Mouse (Mus musculus): ENCODE data around the gene Nudc.

Gene Nudc

DNA sequence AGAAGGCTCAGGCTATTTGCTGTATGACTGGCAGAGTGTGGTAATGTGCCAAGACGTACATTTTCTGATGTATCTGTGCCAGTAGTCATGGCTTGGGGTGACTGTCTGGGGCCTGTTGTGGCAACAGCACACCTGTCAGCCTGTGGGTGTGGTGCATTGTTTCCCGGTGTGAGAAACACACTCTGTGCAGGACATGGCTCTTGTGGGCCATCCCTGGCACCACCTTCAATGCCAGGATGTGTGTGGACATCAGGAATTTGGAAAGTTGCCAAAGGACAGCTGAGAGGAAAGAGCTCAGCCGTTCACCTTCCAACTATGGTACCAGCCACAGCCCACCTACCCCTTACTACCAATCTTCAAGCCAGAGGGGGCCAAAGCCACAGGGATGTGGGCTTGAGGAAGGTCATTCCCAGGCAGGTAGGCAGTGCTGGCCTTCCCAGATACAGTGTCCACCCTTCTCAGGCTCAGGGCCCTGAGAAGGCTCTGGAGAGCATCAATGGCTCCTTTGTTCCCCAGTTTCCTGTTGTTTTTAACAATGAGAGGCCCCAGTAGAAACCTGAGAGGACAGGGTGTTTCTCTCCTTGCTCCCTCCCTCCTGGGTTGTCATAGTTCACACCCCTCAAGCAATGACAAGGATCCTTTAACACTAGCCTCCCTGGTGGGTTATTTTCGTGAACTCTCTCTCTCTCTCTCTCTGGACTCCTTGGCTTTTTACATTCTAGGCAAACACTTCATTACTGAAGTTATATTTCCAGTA is 56.1 kb downstream of the Nudc start:
- no peak for DNase-seq

DNA sequence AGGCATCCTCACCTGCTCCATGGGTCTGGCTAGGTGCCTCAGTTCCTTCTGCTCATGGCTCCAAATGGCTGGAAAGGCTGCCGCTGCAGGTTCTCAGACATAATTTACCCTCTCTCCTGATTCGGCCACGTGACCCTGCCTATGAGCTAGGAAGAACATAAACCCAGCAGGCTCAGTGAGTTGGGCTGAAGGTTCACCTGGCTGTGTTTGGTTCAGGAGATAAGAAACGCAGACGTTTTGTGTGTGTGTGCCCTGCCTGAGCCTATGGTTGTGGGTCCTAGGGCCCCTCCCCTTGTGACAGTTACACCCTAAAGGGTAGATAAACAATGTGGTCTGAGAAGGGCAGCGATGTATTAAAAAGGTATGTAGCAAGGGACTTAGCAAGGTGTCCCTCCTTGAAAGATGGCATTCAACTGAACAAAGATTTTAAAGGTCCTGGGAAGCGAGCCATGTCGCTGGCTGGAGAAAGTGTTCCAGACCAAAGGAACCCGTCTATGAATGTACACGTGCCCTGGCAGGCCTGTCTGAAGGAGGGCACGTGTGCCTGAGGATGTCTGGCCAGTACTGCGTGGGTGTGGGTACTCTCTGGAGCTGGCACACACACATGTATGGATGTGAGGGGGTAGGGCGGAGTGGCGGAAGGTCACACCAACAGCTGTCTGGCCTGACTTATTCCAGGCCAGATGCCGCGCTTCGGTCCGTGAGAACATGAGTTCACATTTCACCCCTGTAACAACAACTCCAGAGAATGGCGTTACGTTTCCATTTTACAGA is 57.0 kb downstream of the Nudc start:
- DNase-seq, result no peak

DNA sequence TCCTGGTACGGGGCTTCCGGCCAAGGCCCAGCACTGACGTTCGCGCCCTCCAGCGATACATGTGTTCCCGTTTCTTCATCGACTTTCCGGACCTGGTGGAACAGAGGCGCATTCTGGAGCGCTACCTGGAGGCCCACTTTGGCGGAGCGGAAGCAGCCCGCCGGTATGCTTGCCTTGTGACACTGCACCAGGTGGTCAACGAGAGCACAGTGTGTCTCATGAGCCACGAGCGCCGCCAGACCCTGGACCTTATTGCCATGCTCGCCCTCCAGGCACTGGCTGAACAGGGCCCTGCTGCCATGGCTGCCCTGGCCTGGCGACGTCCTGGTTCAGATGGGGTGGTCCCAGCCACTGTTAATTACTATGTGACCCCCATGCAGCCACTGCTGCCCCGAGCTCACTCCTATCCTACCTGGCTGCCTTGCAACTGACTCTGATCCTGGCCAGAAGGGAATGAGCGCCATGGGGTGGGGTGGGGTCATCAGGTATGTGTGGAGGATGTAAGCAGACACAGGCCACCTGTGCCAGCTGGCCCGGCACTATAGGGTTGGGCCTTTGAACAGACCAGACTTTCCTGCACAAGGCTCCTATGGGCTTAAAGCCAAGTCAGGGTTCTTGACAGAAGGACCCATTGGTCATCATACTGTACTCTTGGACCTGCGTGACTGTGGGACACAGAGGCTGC is 59.0 kb downstream of the Nudc start:
- no peak for DNase-seq

DNA sequence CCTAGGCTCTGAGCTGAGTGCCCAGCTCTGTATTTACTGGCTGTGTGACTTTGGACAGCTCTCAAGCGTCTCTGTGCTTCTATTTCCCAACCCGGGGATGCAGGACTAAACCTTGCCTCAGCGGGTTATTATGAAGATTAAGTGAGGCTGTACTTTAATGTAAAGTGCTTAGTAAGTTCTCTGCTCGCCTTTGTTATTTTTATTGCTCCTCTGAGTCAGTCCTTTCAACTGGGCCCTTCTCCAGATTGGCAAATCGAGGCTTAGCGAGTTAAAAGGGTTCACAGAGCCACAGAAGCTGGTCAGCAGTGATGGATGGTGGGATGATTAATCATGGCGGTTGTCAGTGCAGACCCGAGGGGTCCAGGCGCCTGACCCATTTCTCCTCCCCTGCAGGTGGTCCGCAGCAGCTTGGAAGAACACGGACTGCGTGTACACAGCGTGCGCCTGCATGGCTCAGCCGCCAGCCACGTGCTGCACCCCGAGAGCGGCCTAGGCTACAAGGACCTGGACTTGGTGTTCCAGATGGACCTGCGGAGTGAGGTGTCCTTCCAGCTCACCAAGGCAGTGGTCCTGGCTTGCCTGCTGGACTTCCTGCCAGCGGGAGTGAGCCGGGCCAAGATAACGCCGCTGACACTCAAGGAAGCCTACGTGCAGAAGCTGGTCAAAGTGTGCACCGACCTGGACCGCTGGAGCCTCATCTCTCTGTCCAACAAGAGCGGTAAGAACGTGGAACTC is 59.9 kb downstream of the Nudc start:
- no peak for DNase-seq

DNA sequence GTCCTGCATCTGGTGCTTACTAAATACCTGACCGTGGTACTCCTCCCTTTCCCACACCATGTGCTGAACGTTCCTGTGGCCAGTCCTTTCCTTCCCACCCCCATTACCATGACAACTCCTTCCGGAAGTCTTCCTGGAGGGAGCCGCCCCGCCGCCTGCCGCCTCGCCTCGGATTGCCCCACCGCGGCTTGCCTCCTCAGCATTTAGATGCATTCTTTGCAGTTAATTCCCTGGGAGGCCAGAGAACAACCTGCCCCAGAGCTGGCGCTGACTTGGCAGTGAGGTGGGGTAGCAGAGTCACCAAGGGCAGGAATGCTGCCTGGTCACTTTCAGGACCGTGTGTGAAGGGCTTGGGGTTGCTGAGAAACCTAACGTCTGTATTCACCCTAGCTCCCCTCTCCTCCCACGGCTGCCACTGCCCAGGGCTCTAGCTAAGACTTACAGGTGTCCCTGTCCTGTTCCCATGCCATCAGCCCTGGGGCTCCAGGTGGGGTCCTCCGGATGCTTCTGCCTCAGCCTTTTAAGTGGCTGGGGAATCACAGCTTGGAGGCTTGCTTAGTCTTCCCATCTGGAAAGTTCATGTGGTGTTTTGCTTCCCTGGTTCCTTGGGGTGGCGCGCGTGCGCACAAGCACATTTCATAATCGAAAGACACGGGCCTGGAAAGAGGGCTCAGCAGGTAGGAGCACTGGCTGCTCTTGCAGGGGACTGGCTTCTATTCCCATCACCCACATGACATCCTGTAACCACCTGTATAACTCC is 61.4 kb downstream of the Nudc start:
- no peak for DNase-seq

All from right cerebral cortex, postnatal 14 days (tissue).